In genomic region chr16:4003489-4004398, GRCm38 (mm10) we compare ENCODE assay signal across 8 mouse cellular contexts. TPM values are rescaled to one million over a fixed set of nuclear protein-coding genes. Genes with fewer than 3 reads are reported as not detected.
DNase-seq lines count a peak whose midpoint lies in the region; ATAC-seq and TF ChIP-seq lines count a peak whose summit lies in the region.

Gene Slx4, minus strand, starts transcription at chr16:4003770.

- H3K9ac ChIP-seq in heart, embryonic 12.5 days = peak within 1 kb of the TSS; percentile 95
- peak within 1 kb of the TSS; percentile 81 for H3K9ac ChIP-seq in kidney, postnatal 0 days (ENCODE audit: low read depth, low read length)
- peak within 1 kb of the TSS; percentile 87 for H3K9ac ChIP-seq in liver, embryonic 11.5 days (ENCODE audit: low read depth, low read length)
- peak within 1 kb of the TSS; percentile 80 for H3K9ac ChIP-seq in stomach, embryonic 14.5 days (replicated peaks; ENCODE audit: low read depth, low read length)

- H3K27ac ChIP-seq in heart, embryonic 12.5 days (ENCODE audit: poor library complexity, severe bottlenecking) = peak within 1 kb of the TSS; percentile 81
- peak within 1 kb of the TSS; percentile 88 for H3K27ac ChIP-seq in kidney, postnatal 0 days
- H3K27ac ChIP-seq in liver, embryonic 11.5 days (ENCODE audit: low read depth, low read length) = peak within 1 kb of the TSS; percentile 90
- peak within 1 kb of the TSS; percentile 81 for H3K27ac ChIP-seq in stomach, embryonic 14.5 days (ENCODE audit: low read length)

- H3K4me2 ChIP-seq in heart, embryonic 12.5 days = peak within 1 kb of the TSS; percentile 96
- peak within 1 kb of the TSS; percentile 93 for H3K4me2 ChIP-seq in kidney, postnatal 0 days (ENCODE audit: low read length)
- H3K4me2 ChIP-seq in liver, embryonic 11.5 days = peak within 1 kb of the TSS; percentile 74
- H3K4me2 ChIP-seq in stomach, embryonic 14.5 days (replicated peaks; ENCODE audit: low read depth, low read length) = peak within 1 kb of the TSS; percentile 71

- peak; percentile 94 for ATAC-seq in erythroid progenitor cell, adult 5-6 weeks (replicated peaks; ENCODE audit: low FRiP score, poor library complexity, severe bottlenecking)
- peak; percentile 96 for ATAC-seq in heart, embryonic 12.5 days (ENCODE audit: insufficient number of reproducible peaks, low FRiP score)
- peak; percentile 98 for ATAC-seq in kidney, postnatal 0 days (replicated peaks; ENCODE audit: low FRiP score, low read depth)
- ATAC-seq in liver, embryonic 11.5 days (replicated peaks; ENCODE audit: low FRiP score) = peak; percentile 95
- peak; percentile 98 for ATAC-seq in stomach, embryonic 14.5 days (ENCODE audit: insufficient number of reproducible peaks, insufficient read depth, low FRiP score, low read depth)

- H3K4me3 ChIP-seq in heart, embryonic 12.5 days = peak within 1 kb of the TSS; percentile 89
- peak within 1 kb of the TSS; percentile 79 for H3K4me3 ChIP-seq in kidney, postnatal 0 days (replicated peaks; ENCODE audit: low read depth, low read length)
- H3K4me3 ChIP-seq in liver, embryonic 11.5 days (ENCODE audit: low read depth, low read length) = peak within 1 kb of the TSS; percentile 88
- H3K4me3 ChIP-seq in stomach, embryonic 14.5 days (ENCODE audit: low read depth, low read length) = peak within 1 kb of the TSS; percentile 85

- peaks cover 27% of the 10 kb centered on the region for H3K36me3 ChIP-seq in heart, embryonic 12.5 days
- H3K36me3 ChIP-seq in kidney, postnatal 0 days (ENCODE audit: insufficient read depth, low read length) = peaks cover 21% of the 10 kb centered on the region
- H3K36me3 ChIP-seq in liver, embryonic 11.5 days (ENCODE audit: control insufficient read depth, insufficient read depth, low read length) = peaks cover 10% of the 10 kb centered on the region; the same call in 1 of the 2 replicates
- peaks cover 23% of the 10 kb centered on the region for H3K36me3 ChIP-seq in stomach, embryonic 14.5 days (ENCODE audit: control insufficient read depth, insufficient read depth, low read length)

- no peaks in the 10 kb centered on the region for H3K27me3 ChIP-seq in heart, embryonic 12.5 days (replicated peaks)
- no peaks in the 10 kb centered on the region for H3K27me3 ChIP-seq in kidney, postnatal 0 days (ENCODE audit: insufficient read depth, low read length)
- H3K27me3 ChIP-seq in liver, embryonic 11.5 days (replicated peaks; ENCODE audit: control insufficient read depth, insufficient read depth, low read length) = no peaks in the 10 kb centered on the region
- H3K27me3 ChIP-seq in stomach, embryonic 14.5 days (ENCODE audit: control insufficient read depth, insufficient read depth, low read length) = no peaks in the 10 kb centered on the region

- peak; percentile 68 for TF ChIP-seq CTCF in kidney, postnatal 0 days (IDR thresholded peaks at IDR 0.05; ENCODE audit: low read depth)

- H3K4me1 ChIP-seq in heart, embryonic 12.5 days (replicated peaks) = peaks cover 14% of the 10 kb centered on the region
- H3K4me1 ChIP-seq in kidney, postnatal 0 days (replicated peaks; ENCODE audit: insufficient read depth, low read length) = peaks cover 9% of the 10 kb centered on the region; the same call in 1 of the 2 replicates
- H3K4me1 ChIP-seq in liver, embryonic 11.5 days (replicated peaks; ENCODE audit: control insufficient read depth, insufficient read depth, low read length) = peaks cover 11% of the 10 kb centered on the region; the same call in 1 of the 2 replicates
- peaks cover 6% of the 10 kb centered on the region; the same call in 1 of the 2 replicates for H3K4me1 ChIP-seq in stomach, embryonic 14.5 days (ENCODE audit: control insufficient read depth, insufficient read depth, low read length)

- peaks cover 5% of the 10 kb centered on the region; the same call in 1 of the 2 replicates for H3K9me3 ChIP-seq in heart, embryonic 12.5 days (replicated peaks)
- no peaks in the 10 kb centered on the region for H3K9me3 ChIP-seq in kidney, postnatal 0 days (replicated peaks; ENCODE audit: low read length)
- H3K9me3 ChIP-seq in liver, embryonic 11.5 days (ENCODE audit: control insufficient read depth, low read length) = no peaks in the 10 kb centered on the region
- no peaks in the 10 kb centered on the region for H3K9me3 ChIP-seq in stomach, embryonic 14.5 days (ENCODE audit: control insufficient read depth, low read depth, low read length)

- 2% methylated on average over 58 of the region's 58 CpGs for WGBS in heart, embryonic 12.5 days
- 2% methylated on average over 58 of the region's 58 CpGs for WGBS in kidney, postnatal 0 days
- 1% methylated on average over 58 of the region's 58 CpGs for WGBS in liver, embryonic 11.5 days
- WGBS in stomach, embryonic 14.5 days = 2% methylated on average over 58 of the region's 58 CpGs

- peak; percentile 98 for DNase-seq in CD4-positive helper T cell, adult 2 months (ENCODE audit: low read depth, low spot score)
- DNase-seq in brain, embryonic 18.5 days (ENCODE audit: low read depth, low spot score) = peak; percentile 93
- peak; percentile 99 for DNase-seq in kidney, postnatal 0 days (ENCODE audit: low spot score)
- peak; percentile 90 for DNase-seq in liver, embryonic 11.5 days (ENCODE audit: low spot score)
- DNase-seq in naive thymus-derived CD4-positive, alpha-beta T cell, adult 2 months (ENCODE audit: low read depth) = peak; percentile 99

RNA-seq across cellular contexts. Expression of gene Slx4, which starts in this region (rescaled TPM):
- total RNA-seq in erythroid progenitor cell, adult 5-6 weeks (2015; ENCODE audit: low replicate concordance) = 42.5 and 48.2 TPM in 2 replicates
- total RNA-seq in erythroid progenitor cell, adult 5-6 weeks (2017; ENCODE audit: low replicate concordance) = 50.1 and 64.4 TPM in 2 replicates
- polyA plus RNA-seq in heart, embryonic 12.5 days (2016; fragmentation: Nextera tagmentation; extraction: Ambion mirVana) = 14.8 and 18.2 TPM in 2 replicates
- 11.9 and 13.4 TPM in 2 replicates for polyA plus RNA-seq in kidney, postnatal 0 days (2015; fragmentation: Nextera tagmentation; extraction: Ambion mirVana)
- 21.3 and 24.5 TPM in 2 replicates for polyA plus RNA-seq in liver, embryonic 11.5 days (2014; fragmentation: Nextera tagmentation; extraction: Ambion mirVana)
- polyA plus RNA-seq in stomach, embryonic 14.5 days (2014; fragmentation: Nextera tagmentation; extraction: Ambion mirVana) = 23.1 and 28.1 TPM in 2 replicates

Comparison
In these comparisons a context has a peak if more than half of its experiments do, and no peak if none do; other contexts are left out.
1. Peak in every context shown above with its lines: DNase-seq, ATAC-seq, H3K4me3 ChIP-seq and H3K27ac ChIP-seq.